Mouse (Mus musculus) inflammation-experienced regulatory T-cells, adult 6 months (primary cell): Measurements from ENCODE around the gene Agrp. TPM values are rescaled to one million over a fixed set of nuclear protein-coding genes. Genes with fewer than 3 reads are reported as not detected.
"Not testable (repeated sequence)": the region's sequence is repeated elsewhere in the genome, so short reads cannot be mapped to it uniquely, and the experiment has no call there.

Experiments used
- ATAC-seq: one replicate; pipeline ENCODE4 v1.8.0; 2017
- polyA plus RNA-seq, 3 experiments: library from polyadenylated mRNA; unstranded; fragments of 100-300 nt; shearing (Covaris generic); gene quantifications; one replicate each; pipeline ENCODE4 v1.2.1; 2017

Agrp gene
- polyA plus RNA-seq, 3 experiments from 2014 or later = 0.74 to 2.5 (median 1.5) TPM

DNA sequence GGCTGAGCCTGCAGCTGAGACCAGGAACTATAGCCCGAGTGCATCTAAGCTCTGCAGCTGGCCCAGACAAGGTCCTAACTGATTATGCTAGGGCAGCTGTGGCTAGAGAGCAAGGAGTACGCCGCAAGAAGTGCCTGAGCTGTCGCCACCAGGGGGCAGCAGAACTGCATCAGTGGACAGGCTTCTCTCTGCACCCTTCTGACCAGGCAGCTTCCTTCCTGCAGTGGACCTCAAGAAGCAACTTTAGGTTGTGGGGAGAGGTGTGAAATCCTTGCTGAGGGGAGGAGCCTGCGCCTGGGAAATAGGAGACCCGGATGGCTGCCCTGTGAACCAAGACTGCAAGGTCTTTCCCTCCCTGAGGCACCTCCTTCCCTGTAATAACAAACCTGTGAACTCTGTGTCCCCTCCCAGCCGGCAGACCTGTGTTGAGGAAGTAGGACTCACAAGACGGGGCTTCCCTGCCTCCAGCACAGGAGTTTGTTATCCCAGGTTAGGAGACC is 14.7 kb downstream of the Agrp start:
- ATAC-seq = peak; percentile 62

DNA sequence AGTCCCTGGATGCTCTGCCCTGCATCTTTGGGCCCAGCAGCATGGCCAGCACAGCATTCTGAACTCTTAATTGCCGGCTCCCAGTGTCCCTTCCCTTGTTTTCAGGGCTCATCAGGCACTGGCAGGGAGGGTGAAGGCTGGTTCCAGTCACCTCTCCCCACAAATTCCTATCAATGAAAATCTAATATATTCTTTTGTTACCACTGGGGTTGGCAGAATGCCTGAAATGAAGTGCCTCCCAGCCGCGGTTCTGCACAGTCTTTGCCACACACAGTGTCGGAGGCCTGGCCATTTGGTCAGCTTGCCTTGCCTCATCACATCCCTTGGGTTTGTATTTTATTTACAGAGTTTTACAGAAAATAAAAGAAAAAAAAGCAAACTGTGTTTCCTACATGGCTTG is 15.4 kb downstream of the Agrp start:
- ATAC-seq = no peak

DNA sequence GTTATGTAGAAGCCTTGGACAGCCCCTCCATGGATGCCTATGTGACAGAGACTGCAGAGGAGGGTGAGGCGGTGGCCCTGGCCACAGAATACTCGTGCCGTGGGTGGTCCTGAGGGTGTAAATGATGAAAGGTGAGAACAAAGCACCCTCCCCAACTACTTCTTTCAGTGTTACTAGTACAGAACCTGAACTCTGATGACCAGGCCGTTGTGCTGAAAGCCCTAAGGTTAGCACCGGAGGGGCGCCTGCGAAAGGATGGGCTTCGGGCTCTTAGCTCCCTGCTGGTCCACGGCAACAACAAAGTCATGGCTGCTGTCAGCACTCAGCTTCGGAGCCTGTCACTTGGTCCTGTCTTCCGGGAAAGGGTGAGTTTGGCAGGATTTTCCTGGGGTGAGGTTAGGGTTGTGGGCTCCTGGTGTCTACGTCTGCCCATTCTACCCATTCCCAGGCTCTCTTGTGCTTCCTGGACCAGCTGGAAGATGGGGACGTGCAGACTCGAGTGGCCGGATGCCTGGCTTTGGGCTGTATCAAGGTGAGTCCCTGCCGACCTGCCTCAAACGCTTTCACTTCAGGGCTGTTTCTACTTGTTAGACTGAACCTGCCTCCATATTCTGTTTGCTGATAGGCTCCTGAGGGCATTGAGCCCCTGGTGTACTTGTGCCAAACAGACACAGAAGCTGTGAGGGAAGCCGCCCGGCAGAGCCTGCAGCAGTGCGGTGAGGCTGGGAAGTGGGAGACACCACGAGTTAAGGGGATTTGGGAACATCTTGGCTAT is 16.1 kb downstream of the Agrp start:
- ATAC-seq = no peak

DNA sequence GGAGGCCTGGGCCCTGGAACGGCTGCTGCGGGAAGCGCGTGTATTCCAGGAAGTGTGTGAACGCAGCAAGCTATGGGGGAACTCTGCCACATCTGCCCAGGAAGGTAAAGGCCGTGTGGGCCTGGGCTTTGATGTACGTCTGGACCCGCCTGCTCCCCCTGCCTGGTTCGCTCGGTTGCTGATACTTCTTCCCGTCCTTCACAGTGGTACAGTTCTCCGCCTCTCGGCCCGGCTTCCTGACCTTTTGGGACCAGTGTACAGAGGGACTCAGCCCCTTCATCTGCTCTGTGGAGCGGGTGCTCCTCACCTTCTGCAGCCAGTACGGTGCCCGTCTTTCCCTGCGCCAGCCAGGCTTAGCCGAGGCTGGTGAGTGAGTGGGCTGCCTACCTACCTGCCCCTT is 17.0 kb downstream of the Agrp start:
- no peak for ATAC-seq

DNA sequence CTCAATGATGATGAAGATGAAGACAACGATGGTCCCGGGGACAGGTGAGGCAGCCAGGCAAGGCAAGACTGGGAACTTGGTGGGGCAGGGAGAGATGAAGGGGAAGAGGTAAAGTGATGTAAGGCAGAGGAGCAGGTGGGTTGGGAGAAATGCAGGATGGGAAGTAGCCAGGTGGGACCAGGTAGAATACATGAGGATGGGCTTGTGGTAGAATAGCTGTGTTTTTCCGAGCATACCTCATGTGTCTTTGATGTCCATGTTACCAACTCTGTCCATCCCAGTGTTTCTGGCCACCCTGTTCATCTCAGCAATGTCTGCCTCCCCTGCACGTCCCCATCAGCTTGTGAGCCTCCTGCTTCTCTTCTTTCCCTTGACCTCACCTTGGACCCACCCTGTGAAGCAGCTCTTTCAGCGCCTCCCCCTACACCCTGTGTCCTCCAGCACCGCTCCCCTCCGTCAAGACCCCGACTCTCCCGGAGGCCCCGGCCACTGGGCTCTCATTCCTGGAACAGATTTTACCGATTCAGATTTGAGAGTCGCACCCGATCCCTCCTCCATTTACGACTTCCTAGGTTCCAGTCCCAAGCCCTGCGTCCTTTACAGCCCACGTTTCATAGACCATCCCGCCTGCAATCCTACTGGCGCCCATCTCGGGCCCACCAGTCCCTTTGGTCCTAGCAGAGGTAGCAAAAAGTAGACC is 18.2 kb downstream of the Agrp start:
- ATAC-seq = no peak

DNA sequence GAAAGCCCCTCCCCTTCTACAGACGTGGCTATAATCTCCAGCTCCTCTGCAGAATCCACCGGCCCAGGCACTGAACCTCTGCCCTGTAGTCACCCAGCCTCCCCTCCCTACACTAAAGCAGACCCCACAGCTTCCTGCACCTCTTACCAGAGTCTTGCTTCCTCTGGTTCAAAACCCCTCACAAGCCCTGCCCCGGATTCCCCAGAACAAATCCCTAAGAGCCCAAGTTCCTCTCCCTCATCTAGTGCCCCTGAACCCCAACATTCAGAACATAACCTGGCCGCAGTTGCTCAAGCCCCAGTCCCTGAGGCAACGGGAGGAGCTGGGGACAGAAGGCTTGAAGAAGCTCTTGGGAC is 18.9 kb downstream of the Agrp start:
- ATAC-seq = no peak

DNA sequence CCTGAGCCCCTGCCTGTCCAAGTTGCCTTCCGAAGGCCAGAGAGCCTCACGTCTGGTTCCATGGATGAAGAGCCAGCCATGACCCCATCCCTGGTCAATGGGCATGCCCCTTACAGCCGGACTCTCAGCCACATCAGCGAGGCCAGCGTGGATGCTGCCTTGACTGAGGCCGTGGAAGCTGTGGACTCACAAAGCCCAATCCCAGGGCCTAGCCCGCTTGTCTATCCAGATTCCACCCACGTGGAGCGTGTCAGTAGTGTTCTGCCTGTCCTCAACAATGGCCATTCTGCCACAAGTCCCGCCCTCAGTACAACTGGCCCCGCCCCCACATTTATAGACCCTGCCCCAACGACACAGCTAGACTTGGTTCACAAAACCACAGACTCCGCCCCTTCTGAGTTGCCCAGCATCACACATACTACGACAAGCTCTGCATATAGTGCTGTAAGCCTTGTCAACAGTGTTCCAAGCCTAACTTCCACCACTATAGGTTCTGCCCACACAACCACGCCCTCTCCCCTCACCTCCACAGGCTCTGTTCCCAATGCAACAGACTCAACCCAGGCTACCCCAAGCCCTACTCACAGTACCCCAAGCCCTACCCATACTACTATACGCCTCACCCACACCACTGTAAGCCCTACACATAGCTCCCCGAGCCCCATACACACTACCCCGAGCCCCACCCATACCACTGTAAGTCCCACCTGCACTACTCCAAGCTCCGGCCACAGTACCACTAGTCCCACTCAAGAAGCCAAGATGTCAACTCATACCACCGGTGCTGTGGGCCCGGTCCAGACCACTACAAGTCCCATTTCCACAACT is 19.5 kb downstream of the Agrp start:
- ATAC-seq = no peak

DNA sequence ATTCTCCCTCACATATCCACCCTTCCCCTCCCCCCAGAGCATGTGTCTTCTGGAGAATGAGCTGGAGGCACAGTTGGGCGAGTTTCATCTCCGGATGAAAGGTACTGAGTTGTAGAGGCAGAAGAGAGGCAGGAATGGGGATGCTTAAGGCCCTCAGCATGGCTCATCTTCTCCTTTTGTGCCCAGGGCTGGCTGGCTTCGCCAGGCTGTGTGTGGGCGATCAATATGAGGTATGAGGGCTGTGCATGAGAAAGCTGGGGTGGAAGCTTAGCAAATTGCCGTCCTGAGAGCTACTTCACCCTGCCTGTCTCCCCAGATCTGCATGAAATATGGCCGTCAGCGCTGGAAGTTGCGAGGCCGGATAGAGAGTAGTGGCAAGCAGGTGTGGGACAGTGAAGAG is 21.3 kb downstream of the Agrp start:
- no peak for ATAC-seq

DNA sequence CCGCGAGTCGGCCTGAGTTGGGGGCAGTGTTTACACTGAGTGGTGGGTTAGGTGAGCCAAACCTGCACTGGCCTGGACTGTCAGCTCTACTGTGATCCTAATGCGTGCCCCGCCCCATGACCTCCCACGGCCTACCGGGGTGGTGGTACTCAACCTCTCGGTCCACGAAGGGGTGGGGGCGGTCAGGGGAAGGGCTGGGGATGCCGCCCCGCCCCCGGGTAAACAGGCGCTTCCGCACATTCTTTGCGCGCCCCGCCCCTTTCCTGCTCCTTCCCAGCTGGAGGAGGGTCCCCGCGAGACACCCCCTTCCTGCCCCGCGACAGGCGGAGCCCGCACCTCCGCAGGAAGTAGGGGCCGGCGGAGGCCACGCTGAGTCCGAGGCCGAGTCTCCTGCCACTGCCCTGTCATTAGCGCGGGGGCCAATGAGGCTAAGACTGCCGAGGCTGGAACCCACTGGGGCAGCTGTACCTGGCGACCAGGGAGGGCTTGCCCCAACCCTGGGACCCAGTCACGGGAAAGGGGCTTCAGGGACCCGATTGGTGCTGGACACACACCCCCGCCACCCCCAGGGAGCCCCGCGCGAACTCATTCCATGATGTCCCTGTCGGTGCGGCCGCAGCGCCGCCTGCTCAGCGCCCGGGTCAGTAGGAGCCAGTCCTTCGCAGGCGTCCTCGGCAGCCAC is 23.2 kb downstream of the Agrp start:
- peak; percentile 75 for ATAC-seq

DNA sequence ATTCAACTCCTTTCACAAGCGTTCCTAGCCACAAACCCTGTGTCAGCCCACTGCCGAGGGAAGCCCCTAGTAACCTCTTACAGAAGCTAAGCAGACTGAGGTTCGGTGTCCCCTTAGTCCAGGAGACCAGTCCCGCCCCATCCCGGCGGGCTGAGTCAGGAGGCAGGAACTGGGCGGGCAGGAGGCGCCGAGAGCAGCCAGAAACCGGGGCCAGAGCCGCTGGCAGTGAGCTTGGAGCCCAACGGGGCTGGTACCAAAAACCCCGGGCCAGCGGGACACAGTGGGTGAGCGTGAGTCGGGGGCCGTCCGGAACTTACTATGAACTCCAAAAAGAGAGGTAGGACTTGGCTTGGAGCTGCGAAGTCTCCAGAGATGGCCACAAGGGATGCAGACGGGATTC is 24.2 kb downstream of the Agrp start:
- no peak for ATAC-seq

DNA sequence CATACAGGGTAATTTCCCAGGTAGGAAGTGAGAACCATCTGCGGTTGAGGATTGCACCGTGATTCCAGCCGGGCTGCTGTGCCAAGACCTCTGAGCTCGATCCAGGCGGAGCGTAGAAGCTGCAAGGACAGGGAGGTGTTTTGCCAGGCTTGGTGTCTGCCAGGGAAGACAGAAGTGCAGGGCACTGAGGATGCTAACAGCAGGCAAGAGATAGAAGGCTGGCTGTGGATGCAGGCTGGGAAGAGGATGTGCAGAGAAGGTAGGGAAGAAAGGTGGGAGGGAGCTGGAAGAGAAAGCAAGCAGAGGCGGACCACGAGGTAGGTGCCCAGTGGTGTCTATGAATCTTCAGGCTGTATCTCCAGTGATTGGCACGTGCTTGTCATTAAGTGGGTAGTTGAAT is 25.4 kb downstream of the Agrp start:
- ATAC-seq = no peak

DNA sequence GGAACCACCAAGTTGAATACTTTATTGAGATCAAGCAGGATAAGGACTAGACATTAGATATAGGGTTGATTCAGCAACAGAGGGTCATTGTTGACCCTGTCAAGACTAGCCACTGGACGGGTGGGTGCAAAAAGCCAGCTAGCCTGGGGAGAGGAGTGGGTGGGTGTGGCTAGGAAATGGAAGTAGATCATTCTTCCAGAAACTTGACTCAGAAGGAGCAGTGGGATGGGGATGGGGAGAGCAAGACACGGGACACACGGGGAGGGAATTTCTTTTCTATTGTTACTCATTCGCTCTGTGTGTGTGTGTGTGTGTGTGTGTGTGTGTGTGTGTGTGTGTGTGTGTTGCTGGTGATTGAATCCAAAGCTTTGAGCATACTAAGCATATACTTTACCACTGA is 27.4 kb downstream of the Agrp start:
- ATAC-seq = no peak

DNA sequence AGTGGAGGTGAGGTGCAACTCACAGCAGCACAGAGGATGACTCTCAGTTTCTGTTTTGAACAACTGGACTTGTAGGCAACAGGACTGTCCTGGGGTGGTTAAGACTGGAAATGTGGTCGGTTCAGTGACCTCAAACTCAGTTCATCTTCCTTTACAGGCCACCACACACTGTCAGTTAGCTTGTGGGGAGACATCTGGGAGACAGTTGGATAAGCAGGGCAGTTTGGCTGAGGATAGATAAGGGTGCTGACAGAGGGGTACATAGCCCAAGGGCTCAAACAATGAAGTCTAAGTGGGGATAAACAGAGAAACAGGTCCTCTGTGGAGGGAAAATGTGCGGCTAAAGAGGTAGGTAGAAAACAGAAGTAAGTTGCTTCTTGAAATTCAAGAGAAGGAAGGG is 27.8 kb downstream of the Agrp start:
- no peak for ATAC-seq

DNA sequence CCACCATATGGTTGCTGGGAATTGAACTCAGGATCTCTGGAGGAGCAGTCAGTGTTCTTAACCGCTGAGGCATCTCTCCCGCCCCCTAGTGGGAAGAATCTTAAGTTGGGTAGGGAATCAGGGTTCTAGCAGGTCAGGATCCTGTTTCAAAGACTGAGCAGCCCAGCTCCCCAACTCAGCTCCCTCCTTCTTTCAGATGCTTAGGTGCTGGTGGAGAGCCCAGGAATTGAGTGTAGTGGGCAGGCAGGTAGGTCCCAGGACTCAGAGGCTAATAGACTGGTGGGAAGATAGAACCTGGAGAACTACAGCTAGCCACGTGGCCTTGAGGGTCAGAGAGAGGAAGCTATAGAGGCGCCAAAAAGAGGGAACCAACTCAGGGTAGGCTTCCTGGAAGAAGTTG is 29.5 kb downstream of the Agrp start:
- no peak for ATAC-seq

DNA sequence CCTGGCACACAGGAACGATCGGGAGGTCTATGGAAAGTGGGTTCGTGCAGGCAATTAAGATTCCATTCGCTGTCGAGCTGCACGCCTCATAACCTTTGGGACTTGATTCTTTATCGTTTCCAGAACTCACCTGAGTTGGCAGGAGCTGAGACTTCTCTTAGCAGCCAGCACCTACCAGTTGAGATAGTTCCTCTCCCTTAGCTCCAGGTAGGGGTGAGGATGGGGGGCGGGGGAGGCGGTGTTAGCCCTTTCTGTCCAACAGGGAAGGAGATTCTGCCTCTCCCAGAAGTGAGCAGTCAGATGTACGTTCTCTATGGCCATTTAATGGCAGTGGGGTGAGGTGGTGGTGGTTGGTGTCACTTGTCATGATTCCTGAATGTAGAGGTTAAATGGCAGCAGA is 30.1 kb downstream of the Agrp start:
- no peak for ATAC-seq

DNA sequence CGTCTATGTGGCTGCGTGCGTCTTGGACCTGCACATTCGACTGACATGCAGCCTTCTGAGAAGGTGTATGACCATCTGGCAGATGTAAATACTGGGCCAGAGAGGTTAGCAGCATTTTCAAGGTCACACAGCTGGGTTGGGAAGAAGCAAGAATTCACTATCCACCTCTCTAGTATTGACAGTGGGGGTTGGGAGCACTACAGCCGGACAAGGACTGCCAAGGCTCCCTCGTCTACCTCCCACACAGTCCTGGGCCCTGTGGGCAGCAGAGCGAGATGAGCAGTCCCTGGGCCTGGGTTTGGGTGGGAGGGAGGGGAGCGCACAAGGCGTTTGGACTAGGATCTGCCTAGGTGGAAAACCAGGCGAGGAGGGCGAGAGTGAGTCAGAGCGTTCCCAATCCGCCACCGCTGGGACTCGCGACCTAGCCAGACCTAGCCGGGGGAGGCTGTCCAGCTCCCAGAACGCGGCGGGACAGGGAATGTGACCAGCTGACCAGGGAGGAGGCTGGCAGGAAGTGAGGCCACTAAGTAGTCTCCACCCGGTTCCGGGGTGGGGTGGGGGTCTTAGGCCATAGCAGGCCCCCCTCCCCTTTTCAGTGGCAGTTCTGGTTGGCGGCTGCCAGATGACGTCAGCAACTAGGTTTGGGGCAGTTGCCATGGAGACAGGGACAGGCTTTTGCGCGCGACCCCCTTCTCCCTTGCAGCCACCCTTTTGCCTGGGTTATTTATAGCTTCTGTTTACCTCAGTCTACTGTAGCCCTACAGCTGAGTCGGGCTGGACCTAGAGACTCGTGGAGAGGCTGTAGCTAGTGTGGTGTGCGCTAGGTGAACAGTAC is 30.8 kb downstream of the Agrp start:
- ATAC-seq = peak; percentile 27

DNA sequence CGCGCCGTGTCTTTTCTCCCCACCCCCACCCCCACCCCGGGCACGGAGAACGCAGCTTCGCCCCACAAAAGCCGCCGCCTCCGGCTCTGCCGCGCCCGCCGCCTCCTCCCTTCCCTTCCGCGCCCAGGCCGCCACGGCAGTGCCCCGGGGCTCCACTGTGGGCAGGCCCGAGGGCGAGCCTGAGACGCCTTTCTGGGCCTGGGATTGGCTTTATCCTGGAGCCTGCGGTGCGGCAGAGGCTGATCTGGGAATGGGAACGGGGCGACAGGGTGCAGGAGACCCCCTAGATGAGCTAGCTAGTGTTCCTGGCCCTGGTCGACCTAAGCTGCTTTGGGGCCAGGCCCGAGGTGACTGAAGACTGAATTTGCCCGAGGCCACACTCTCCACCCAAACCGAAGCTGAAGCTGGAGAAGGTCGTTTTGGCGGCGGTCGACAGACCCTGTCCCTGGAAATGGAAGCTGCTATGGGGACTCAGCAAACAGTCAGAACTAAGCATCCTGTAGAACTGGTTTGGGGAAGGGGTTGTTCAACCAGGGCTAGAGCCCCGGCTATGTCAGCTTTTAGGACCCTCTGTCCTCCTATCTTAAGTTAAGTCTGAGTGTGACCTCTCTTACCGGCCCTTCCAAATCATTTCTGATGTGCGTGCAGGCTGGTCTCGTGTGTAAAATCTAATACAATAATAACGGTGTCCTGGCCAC is 31.6 kb downstream of the Agrp start:
- ATAC-seq = peak; percentile 32

DNA sequence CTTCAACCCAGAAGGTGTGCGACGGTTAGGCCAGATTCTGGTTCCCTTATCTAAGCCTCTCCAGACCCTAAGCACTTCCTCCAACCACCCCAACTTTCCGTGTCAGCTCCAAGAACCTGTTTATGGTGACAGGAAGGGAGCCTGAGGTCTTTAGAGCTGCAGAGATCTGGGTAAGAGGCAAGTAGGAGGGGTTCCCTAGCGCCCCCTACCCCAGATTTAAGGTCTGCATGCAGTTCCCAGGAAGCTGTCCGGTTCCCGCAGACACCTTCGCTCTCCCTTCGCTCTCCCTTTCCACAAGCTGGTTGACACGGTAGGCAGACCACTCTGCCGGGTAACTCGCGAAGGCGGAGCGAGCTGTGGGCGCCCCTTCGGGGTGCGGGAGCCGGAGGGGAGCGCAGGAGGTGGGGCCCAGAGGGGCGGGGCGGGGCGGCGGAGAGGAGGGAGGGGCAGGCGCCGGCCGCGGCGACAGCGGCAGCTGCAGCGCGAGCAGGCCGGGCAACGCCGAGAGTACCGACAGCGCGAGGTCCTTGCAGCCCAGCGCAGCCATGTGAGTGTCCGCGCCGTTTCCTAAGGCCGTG is 32.3 kb downstream of the Agrp start, which contains the start of gene Ripor1:
Gene Ripor1 (plus strand): TSS at position 452 of the 578 bp plus-strand sequence.
- peak; percentile 81 for ATAC-seq

DNA sequence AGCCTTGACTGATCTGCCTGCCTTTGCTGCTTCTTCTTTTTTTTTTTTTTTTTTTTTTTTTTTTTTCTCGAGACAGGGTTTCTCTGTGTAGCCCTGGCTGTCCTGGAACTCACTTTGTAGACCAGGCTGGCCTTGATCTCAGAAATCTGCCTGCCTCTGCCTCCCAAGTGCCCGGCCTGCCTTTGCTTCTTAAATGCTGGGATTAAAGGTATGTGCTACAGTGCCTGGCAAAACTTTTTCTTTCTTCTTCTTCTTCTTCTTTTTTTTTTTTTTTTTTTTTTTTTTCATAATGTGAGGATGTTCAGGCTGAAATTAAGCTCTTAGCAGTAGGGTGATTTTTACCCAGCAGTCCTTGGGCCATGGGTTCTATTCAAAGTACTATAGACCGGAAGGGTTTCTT is 34.7 kb downstream of the Agrp start:
- ATAC-seq = not testable (repeated sequence)

DNA sequence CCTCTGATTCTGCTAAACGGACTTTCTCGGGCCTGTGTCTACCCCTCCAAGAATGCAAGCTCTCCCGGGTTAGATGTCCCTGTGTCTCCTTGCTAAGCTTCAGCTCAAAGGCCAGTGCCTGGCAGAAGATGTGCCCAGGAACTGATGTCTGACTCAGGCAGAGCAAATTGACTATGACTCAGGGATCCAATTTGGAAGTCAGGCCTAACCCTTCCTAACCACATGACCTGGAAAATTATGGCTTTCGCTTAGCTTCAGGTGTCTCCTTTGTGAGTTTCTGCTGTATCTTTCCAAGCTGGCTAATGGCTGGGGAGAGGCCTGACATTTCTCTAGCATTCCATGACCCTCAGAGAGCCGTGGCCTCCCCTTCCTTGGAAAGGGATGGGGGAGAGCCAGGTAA is 35.9 kb downstream of the Agrp start:
- no peak for ATAC-seq

DNA sequence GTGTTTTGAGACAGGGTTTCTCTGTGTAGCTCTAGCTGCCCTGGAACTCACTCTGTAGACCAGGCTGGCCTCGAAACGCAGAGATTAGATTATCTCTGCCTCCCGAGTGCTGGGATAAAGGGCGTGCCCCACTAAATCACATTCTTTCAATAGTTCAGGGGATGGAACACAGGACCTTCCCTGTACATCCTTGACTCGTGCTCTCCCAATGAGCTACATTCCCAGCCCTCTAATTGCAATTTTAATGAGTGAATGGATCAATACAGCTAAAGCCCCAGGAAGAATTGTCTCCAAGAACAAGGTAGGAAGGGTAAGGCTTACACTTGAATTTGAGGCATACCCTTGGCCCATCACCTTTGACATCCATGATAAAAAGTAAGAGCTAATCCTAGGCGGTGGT is 38.4 kb downstream of the Agrp start:
- no peak for ATAC-seq
